Mouse (Mus musculus) cerebellum, postnatal 4 days (tissue): ENCODE results near the gene Atp2b2.

Experiments
- DNase-seq, 2 experiments: peaks; one replicate each; pipeline ENCODE4 v3.0.0; 2022; ENCODE audit warnings: low spot score in 2 of 2, mixed read lengths in 1 of 2

The Atp2b2 gene

DNA sequence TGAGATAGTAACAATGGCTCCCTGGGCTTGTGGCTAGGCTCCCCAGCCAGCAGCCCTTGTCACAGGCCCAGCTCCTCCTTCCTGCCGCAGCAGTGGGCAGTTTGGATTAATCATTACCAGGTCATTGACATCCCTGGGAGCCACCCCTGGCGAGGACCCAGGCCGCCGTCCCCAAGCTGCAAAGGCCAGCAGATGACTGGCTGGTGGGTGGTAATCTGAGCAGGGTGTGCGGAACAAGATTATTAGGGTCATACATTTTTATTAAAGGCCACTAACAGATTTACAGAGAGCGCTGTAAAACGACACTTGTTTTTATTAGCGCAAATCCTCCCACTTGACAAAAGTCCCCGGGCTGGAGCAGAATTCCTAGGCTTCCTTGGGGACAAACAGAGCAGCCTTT, 29.6 kb downstream of the Atp2b2 start:
- no peak for DNase-seq

DNA sequence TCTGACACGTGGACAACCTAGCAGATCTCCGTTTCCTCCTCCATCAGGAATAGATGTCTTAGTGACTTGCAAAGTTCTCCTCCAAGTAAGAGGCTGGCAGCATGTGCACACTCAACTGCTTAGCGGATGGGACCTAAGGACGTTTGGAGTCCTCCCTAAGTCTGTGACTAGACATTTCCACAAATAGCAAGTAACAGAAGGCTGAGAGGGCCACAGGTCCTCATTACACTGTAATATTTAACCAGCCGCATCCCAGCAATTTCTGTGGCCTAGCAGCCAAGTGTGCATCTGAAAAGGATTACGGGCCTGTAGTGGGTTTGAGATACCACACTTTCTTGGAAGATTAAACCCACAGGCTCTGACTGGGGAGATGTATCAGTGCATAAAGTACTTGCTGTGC, 30.4 kb downstream of the Atp2b2 start:
- DNase-seq: no peak

DNA sequence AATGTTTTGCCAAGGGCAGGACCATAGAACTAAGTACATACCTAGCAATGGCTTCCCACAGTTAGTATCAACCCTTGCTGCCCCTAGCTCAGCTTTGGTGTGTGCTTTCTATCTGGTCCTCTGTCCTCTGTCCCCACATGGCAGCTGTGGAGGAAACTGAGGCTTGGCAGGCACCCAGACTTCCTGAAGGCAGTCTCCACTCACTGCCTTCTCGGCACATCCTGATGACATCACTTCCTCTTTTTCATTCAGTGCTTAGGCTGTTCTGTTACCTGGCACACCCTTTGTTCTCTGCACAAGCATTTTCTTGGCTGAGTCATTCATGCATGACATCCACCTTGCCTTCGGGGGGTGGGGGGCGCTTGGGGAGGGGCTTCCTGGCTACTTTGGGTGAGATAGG, 38.6 kb downstream of the Atp2b2 start:
- no peak for DNase-seq

DNA sequence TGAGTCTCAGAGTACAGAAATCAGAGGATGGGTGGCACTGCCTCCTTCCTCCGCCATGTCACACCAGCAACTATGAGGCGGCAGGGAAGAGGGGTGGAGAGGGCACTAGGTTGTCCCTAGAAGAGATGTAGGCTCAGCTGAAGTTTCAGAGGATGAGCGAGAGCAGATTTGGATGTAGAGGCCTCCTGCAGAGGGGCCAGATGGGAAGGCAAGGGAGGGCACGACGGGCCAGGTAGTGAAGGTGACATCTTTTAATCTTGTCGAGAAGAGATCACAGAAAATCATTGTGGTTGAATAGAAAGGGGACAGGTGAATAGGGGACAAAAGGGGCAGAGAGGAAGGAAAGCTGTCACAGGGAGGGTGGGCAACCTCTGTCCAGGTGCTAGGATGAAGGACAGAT, 41.5 kb downstream of the Atp2b2 start:
- DNase-seq: no peak

DNA sequence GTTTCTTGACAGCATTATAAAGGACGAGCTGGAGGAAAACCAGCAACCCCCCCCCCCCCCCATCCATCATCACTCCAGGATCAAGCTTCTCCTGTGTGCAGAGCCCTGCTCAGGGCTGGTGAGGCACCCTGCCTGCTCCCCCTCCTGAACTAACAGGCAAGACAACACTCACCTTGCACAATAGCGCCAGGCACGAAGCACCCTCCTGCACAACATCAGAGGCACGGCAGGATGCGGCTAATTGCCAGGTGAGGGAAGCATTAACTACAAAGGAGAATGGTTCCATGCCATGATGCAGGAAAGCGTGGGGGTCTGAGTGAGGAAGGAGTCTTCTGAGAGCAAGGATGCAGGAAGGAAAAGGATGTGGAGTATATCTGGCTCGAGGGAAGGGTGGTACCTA, 42.1 kb downstream of the Atp2b2 start:
- DNase-seq: no peak

DNA sequence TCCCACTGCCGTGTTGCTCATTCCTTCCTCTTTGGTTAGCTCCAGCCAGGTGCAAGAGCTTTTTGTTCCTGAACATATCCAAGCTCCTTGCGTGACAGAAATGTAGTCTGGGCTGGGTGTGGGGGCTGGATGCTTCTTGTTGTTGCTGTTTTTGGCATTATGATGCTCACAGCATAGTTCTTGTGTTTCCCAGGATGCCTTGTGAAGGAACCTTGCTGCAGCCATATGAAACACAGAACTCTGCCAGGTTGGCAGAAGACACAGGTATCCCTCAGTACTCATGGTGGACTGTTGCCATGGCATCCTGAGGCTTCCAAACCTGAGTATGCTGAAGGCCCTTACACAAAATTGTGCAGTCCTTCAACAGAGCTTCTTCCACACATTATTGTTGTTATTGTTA, 44.0 kb downstream of the Atp2b2 start:
- DNase-seq: no peak

DNA sequence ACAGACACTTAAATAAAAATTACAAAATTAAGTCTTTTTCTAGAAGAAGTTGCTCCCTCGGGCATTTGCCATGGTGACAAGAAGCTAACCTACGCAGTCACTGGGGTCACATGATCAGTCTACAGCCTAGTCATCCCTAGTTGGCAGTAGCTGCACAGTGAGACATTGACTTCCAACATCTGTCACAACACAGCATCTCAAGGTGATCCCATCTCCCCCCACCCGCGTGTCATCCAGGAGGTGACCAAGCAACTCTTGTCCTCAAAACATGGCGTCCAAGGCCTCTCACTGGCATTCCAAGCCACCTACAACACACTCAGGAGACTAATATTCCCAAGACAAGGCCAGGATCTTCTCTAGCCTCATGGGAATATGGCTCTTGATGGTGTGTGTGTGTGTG, 48.2 kb downstream of the Atp2b2 start:
- no peak for DNase-seq

DNA sequence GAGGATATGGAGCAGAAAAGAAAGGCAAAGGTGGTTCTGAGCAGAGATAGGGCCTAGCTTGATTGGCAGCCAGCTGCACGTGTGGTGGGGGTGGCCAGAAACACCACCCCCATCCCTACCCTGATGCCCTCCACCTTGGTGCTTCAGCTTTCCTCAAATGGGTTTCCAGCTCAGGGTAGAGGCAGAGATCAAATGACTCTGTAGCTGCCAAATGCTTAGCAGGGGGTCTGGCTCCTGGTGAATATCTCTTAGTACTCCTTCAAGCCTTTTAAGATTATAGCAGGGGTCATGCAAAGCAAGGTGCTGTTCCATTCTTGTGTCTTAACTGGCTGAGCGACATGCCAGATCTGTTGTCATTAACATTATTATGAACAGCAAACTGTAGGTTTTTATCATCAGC, 50.3 kb downstream of the Atp2b2 start:
- no peak for DNase-seq

DNA sequence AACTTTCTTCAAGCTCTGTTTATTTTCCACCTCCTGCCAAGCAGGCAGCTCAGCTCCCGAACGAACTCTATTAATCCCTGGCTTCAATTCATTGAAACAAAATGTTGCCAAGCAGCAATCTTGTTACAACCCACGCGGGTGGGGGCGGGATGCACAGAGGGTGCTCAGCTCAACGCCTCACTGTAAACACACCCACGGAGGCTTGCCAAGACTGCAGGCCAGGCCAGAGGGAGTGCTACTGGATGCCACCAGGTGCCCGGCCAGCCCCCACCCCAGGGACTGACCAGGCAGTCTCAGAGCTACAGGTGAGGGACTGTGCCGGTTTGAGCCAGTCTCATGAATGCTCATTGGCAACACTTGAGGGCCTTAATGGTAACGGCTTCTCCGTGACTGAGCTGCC, 50.9 kb downstream of the Atp2b2 start:
- peak in 1 of 2 experiments; percentile 20 for DNase-seq

DNA sequence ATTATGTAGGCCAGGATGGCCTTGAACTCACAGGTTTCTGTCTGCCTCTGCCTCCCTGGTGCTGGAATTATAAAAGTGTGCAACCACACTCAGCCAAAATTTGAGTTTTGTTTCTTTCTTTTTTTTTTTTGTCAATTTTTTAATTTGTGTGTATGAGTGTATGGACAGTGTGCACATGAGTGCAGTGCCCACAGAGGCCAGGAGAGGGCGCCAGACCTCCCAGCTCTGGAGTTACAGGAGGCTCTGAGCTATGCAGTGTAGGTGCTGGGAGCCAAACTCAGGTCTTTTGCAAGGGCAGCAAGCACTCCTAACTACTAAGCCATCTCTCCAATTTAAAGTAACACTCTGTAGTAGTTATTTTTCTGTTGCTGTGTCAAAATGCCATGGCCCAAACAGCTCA, 52.4 kb downstream of the Atp2b2 start:
- DNase-seq: no peak

DNA sequence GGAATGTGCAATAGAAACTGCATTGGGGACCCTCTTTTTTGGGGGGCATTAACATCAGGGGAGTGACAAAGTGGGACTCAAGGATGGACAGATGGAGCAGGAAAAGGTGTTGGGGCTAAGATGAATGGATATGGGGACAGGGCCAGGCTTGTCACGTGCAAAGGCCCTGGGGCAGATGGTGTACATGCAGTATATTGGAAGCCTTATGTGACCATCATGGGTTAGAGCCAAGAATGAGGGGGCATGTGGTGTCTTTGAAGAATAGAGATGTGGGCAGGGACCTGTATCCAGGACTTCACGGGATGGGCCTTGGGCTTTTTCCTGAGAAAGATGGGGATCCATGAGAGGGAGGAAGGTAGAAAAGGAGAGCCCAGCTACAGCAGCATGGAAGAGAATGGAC, 53.9 kb downstream of the Atp2b2 start:
- no peak for DNase-seq

DNA sequence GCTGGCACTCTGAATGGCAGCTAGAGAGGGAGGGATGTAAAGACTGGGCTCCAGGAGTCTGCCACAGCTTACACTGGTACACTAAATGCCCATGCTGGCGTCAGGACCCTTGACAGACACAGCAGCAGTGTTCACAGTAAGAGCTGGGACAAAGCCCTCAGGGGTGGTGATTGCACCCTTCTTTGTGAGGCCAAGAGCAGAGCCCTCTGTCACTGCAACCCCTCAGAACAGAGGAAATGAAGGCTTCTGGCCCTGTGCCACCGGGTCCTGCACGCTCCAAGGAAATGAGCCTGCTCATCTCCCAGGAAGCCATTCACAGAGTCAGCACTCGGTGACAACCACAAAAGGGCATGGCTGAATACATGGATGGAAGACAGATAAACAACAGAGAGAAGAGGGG, 55.7 kb downstream of the Atp2b2 start:
- DNase-seq: peak in 1 of 2 experiments; percentile 61

DNA sequence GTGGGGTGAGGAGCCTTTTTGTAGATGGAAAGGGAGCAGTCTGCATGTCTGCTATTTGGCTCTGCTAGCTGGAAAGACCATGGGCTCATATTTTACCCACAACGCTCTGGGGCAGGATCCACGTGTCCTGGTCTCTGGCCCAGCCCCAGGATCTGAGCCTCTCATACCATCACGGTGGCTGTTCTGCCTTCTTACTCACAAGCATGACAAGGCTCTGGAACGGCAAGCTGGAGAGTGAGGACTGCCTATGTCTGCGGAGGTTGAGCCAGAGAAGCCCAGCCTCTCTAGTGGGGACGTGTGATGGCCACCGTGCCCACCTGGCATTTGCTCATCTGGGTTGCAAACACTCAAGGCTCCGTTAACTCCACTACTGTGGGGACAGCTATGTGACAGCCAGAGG, 63.7 kb downstream of the Atp2b2 start:
- DNase-seq: no peak

DNA sequence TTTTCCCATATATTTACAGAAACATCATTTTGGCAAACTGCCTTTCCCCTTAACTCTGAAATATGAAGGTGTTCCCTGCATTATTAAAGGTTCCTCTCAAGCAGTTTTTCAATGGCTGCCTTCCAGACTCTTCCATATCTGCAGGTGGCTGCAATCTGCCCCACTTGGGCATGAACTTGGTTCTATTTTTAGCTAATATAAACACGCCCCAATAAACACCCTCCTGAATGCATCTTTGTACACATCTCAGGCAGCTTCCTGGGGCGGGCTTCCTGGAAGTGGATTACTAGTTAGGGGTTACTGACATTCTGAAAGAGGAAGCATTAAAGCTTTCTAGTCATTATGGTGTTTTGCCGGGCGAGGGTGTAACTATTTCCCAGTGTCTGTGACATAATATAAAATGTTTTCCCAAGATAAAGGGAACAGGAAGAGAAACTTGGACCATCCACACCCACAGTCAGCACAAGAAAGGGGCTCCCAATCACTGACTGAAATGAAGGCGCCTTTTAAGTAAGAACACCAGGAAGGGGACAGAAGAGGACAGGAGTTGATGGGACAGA, 64.2 kb downstream of the Atp2b2 start:
- DNase-seq: no peak

DNA sequence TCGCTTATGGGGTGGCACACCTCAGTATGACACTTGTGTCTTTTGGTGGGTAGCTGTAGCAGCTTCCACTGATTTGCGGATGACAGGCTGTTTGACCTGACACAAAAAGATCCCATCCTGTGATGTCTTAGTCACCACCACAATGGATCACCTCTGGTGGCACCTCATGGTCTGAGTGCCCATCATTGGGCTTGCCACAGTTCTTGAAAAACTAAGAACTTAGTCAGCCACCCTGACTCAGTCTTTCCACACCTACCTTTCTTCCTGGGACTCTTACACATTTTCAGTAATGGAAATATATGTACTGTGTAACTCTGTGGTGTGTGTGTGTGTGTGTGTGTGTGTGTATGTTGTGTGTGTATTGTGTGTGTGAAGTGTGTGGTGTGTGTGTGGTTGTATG, 71.5 kb downstream of the Atp2b2 start:
- no peak for DNase-seq

DNA sequence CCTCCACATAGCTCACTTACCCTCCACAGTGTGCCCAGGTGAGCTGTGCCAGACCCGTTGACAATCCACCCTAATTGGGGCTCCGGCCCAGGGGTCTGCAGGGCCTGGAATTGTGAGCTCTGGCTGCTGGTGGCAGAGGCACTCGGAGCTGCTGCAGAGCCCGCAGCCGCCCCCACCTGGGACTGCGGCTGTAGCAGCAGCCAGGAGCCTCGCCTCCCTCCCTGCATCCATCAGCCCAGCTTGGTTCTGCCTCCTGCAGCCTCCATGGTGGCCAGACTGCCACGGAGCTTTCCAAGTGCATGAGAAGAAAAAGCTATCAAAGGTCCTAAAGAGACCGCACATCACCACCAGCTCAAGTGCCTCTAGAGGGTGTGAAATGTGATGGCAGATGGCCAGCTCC, 71.9 kb downstream of the Atp2b2 start:
- no peak for DNase-seq

DNA sequence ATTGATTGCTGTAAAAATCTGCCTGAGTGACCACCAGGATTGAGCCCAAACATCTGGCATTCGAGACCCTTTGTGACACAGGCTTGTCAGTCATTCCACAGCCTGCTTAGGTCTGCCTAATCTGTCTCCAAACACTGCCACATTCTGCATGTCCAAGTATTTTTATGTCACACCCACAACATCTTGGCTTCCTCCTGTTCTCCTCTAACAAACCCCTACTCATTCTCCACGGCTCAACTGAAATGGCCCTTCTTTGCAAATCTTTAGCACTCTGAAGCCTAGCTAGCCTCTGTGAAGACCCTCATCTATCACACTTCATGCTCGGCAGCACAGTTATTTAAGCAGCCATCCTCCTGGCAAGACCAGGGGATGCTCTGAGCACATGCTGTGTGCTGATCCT, 72.7 kb downstream of the Atp2b2 start:
- DNase-seq: no peak

DNA sequence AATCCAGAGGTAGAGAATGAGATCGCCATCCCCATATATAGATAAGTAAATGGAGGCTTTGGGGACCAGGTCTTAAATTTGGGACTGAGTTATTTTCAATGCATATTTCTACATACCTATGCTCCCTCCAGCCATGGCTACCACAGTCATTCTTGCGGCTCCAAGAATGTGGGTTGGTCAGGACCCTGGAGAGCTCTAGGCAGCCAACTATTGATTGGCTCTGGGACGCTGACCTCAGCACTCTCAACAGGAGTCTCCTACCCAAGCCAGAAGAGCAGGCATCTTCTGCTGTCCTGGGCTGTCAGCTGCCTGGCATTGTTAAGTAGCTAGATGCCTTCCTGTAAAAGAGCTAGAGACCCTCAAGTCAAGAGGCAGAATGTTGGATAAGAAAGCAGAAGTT, 79.6 kb downstream of the Atp2b2 start:
- no peak for DNase-seq

DNA sequence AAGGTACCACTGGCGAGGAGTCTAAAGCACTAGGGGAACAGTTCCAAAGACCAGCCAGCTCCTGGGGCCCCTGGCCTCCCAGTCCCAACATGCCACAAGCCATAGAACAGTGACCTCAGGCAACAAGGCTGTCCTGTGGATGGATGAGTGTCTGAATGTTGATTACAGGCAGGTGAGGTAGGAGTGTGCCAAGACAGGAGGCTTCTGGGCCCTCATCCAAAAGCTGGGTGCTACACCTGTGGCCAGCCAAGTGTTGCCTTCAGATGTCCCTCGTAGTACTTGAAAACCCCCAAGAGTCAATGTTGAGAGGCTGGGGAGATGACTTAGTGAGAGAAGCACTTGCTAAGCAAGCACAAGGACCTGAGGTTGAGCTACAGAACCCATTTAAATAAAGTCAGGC, 80.8 kb downstream of the Atp2b2 start:
- no peak for DNase-seq

DNA sequence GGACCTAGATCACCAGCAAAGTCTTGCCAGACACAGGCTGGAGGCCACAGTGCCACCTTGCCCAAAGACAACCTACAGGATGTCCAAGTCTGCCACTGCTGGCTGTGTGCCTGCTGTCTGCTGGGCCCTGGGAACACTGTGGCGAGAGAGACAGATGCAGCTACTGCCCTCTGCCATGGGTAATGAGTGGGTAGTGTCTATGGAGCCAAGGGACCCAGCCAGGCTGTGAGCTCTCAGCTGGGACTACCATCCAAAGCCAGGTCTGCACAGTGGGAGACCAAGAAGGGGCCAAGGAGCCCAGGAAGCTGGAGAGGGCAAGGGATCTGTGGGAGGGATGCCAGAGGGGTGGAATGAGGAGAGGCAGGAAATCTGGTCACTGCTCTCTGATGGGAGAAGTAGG, 83.1 kb downstream of the Atp2b2 start:
- peak; percentile 29 to 63 for DNase-seq

DNA sequence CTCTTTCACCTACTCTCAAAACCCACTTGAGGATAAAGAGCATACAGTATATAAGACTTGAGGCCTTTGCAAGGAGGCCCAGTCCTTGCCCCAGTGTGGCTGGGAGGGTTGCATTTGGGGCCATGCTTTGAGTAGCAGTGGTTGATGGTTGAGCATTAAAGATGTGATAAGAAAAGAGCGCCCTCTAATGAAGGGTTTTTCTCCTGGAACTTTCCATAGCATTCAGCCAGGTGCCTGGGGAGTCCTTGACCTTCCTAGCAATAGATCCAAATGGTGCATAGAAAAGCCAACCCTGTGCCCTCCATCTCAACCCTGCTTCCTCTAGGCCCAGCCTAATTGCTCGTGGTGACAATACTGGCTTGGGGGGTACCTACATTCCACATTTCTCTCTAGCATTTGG, 83.7 kb downstream of the Atp2b2 start:
- DNase-seq: no peak

DNA sequence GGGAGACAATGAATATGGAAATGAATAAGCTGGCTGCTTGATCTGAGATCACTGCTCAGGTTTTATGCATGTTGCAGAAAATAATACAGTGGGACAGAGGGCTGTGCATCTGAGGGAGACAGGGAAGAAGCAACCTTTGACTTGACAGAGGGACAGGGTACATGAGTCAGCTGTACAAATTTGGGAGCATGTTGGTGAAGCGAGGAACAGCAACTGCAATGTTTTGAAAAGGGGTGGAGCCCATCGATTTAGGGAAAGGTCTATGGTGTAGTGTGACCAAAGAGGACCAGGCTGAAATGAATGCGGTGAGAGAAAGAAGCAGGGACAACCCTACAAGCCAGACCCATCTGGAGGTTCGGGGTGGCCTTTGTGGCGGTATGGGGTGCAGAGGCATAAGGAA, 84.4 kb downstream of the Atp2b2 start:
- no peak for DNase-seq

DNA sequence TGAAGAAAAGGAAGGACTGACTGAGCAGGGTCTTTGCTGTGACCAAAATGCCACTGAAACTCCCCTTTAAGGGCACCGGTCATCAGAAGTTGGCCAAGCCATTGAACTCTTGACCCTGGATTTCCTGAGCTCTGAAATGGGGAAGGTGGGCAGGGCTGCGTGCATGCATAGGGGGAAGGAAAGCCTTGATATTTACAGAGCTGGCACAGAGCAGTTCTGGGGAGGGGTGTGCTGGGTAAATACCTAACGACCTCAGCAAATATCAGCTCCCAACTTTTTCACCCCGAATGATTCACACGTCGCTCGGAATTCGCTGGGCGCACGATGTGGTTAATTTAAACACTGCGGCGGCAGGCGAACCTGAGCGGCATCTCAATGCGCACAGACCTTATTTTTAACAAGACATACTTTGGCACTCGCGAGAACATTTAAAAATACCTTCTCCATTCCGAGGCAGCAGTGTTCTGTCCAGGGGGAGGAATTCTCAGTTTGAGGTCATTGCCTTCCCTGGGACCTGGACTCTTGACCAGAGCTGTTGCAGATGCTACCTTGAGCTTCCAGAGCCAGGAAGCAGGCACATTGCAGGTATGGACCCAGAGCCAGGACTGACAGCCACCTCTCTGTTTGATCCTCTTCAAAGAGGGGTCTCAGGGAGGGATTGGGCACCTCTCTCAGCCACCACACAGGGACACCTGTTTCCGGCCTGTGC, 85.0 kb downstream of the Atp2b2 start:
- no peak for DNase-seq

DNA sequence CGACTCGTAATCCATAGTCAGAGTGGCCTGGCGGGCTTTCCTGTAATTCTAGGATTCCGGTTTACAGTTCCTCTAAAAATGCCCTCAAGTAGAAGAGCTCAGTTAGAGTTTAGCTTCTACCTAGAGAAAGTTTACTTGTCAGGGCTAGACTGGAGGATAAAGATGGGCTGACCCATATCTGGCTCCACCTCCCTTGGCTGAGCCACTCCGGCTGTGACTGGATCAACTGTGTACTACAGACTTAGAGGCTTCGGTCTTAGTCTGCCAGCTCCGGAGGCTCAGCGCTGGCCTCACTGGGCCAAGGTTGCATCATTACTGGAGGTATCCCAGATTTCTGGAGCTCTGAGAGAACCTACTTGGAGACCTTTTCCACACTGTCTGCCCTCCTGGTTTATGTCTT, 94.9 kb downstream of the Atp2b2 start:
- no peak for DNase-seq
